In the genomic region with DNA sequence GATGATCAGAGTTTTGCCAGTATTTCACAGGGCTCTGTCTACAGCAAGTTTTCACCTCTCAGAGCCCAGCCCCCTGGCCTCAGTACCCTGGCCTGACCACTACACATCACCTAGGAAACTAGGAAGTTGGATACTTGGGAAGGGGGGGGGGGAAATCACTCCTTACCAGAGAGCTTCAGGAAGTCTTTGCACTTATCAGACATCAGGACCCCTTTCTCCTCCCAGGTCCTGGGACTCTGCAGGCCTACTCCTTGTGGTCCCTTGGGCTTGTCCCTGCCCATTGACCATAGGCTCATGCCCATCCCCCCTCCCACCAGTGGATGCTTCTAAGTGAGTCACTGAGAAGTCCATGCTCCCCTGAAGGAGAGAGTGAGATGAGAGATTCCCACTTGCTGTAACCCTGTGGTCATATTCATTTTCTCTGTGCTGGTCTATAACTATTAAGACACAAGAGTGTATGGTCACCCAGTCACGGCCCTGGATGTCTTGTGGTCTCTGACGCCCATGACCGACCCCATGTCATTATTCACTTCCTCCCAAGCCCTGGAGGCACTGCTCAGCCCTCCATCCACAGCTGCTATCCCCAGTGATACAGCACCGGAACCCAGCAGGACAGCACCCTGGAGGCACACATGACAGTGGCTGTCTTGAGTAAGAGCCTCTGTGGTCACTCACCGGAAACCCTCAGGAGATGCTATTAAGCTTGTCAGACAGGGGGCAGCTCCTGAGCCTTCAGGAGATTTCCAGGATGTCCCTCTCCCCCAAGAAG, we compare ENCODE assay signal across 10 mouse cellular contexts.
DNase-seq lines count a peak whose midpoint lies in the region; ATAC-seq and TF ChIP-seq lines count a peak whose summit lies in the region.
"Had no signal": no experiment of that assay in that cellular context is flagged by ENCODE, and none has a peak within 500 bp of the region (broad histone marks: within the 10 kb centered on the region; RNA-seq: fewer than 3 reads in every experiment).

No protein-coding gene starts in this region.

- no peak overlapping the region for H3ac ChIP-seq in C2C12 (ENCODE audit: control insufficient read depth, insufficient read length, low read depth)

- H3K36me3 ChIP-seq in C2C12 (ENCODE audit: control insufficient read depth, insufficient read depth) = no peaks in the 10 kb centered on the region
- no peaks in the 10 kb centered on the region for H3K36me3 ChIP-seq in forebrain, postnatal 0 days (ENCODE audit: insufficient read depth)
- no peaks in the 10 kb centered on the region for H3K36me3 ChIP-seq in midbrain, embryonic 10.5 days
- H3K36me3 ChIP-seq: heart, embryonic 12.5 days had no signal

- H3K4me3 ChIP-seq in C2C12 (ENCODE audit: insufficient read depth, poor library complexity, severe bottlenecking) = no peak overlapping the region
- no peak overlapping the region for H3K4me3 ChIP-seq in forebrain, postnatal 0 days (ENCODE audit: low read depth, low read length)
- H3K4me3 ChIP-seq in midbrain, embryonic 10.5 days = no peak overlapping the region
- H3K4me3 ChIP-seq: erythroblast, embryonic 14.5 days; heart, embryonic 12.5 days had no signal

- H3K79me2 ChIP-seq in C2C12 (ENCODE audit: control insufficient read depth, insufficient read depth) = no peaks in the 10 kb centered on the region

- no peaks in the 10 kb centered on the region for H3K27me3 ChIP-seq in C2C12 (ENCODE audit: control insufficient read depth, insufficient read depth, insufficient read length)
- H3K27me3 ChIP-seq in forebrain, postnatal 0 days (ENCODE audit: insufficient read depth, low read length) = no peaks in the 10 kb centered on the region
- no peaks in the 10 kb centered on the region for H3K27me3 ChIP-seq in midbrain, embryonic 10.5 days (ENCODE audit: low read depth, poor library complexity, severe bottlenecking)
- H3K27me3 ChIP-seq: heart, embryonic 12.5 days had no signal

- H3K79me3 ChIP-seq in C2C12 (ENCODE audit: low read depth) = no peaks in the 10 kb centered on the region

- peak overlapping the region; percentile 35 for H3K4me2 ChIP-seq in forebrain, postnatal 0 days (ENCODE audit: low read depth)
- H3K4me2 ChIP-seq: heart, embryonic 12.5 days had no signal

- 94% methylated on average over 5 of the region's 5 CpGs for WGBS in forebrain, postnatal 0 days
- 89% methylated on average over 5 of the region's 5 CpGs for WGBS in midbrain, embryonic 10.5 days

- ATAC-seq in forebrain, postnatal 0 days = peak; percentile 28; the same call in 1 of the 2 replicates

- peak overlapping the region; percentile 68 for H3K27ac ChIP-seq in forebrain, postnatal 0 days (ENCODE audit: low read depth, low read length)
- peak overlapping the region; percentile 13; the same call in 1 of the 2 replicates for H3K27ac ChIP-seq in midbrain, embryonic 10.5 days (replicated peaks)

- H3K9ac ChIP-seq in forebrain, postnatal 0 days = no peak overlapping the region
- H3K9ac ChIP-seq: heart, embryonic 12.5 days had no signal

- H3K4me1 ChIP-seq in forebrain, postnatal 0 days (ENCODE audit: insufficient read depth) = peaks cover 18% of the 10 kb centered on the region
- H3K4me1 ChIP-seq in midbrain, embryonic 10.5 days = peaks cover 13% of the 10 kb centered on the region

- peak; percentile 28 for DNase-seq in 416B (ENCODE audit: low read depth)
- no peak for DNase-seq in forebrain, postnatal 0 days
- no peak for DNase-seq in midbrain, embryonic 10.5 days (ENCODE audit: low spot score)
- no peak for DNase-seq in embryo, embryonic 11 days
- no peak for DNase-seq in thymus, postnatal 36 days
- DNase-seq in frontal cortex, postnatal 36 days (ENCODE audit: low spot score in 2 of 2) = no peak
- DNase-seq: kidney, postnatal 10 days had no signal

- no peaks in the 10 kb centered on the region for H3K9me3 ChIP-seq in forebrain, postnatal 0 days (ENCODE audit: low read length)
- H3K9me3 ChIP-seq in midbrain, embryonic 10.5 days (replicated peaks) = no peaks in the 10 kb centered on the region

- TF ChIP-seq CTCF in C2C12 (IDR thresholded peaks at IDR 0.05; ENCODE audit: control insufficient read depth, insufficient read depth, insufficient read length) = no peak
- TF ChIP-seq CTCF in forebrain, postnatal 0 days (IDR thresholded peaks at IDR 0.05; ENCODE audit: low read depth) = no peak

TF ChIP-seq in C2C12, 6 proteins besides CTCF, POLR2A, EP300 and RAD21:
- peak; percentile 83 for TF ChIP-seq MYOD1 (IDR thresholded peaks at IDR 0.05; ENCODE audit: control insufficient read depth, insufficient read length, low read depth)
- peak; percentile 17 for TF ChIP-seq CEBPB (IDR thresholded peaks at IDR 0.05; ENCODE audit: low read depth)
- no peak for TF ChIP-seq FOSL1 (IDR thresholded peaks at IDR 0.05; ENCODE audit: insufficient read depth, low read length, poor library complexity, severe bottlenecking)
TF ChIP-seq in C2C12: peak in this region for 2.
